Mouse (Mus musculus) neural tube, embryonic 13.5 days (tissue): Measurements from ENCODE around the gene Skint9. TPM values are rescaled to one million over a fixed set of nuclear protein-coding genes. Genes with fewer than 3 reads are reported as not detected.
"Not testable (repeated sequence)": the region's sequence is repeated elsewhere in the genome, so short reads cannot be mapped to it uniquely, and the experiment has no call there.

Experiments
- ATAC-seq: fragments of 200-750 bp; cut with Nextera tagmentation; 2 replicates; pipeline ENCODE4 v1.8.0; 2017; ENCODE audit warnings: low read depth, mild to moderate bottlenecking, moderate TSS enrichment, moderate library complexity
- H3K27ac ChIP-seq: fragments of 300-500 bp; sonication (generic); replicated peaks from 2 replicates; pipeline ENCODE4 v1.5.1; 2015; ENCODE audit warnings: moderate library complexity, mild to moderate bottlenecking, inconsistent platforms
- H3K27me3 ChIP-seq: fragments of 300-500 bp; sonication (generic); 2 replicates; pipeline ENCODE4 v1.6.1; 2015; ENCODE audit warnings: mild to moderate bottlenecking, inconsistent platforms
- H3K36me3 ChIP-seq: fragments of 300-500 bp; sonication (generic); 2 replicates; pipeline ENCODE4 v1.6.1; 2015; ENCODE audit warnings: mild to moderate bottlenecking, inconsistent platforms
- H3K4me1 ChIP-seq: fragments of 300-500 bp; sonication (generic); replicated peaks from 2 replicates; pipeline ENCODE4 v1.6.1; 2015; ENCODE audit warnings: inconsistent platforms
- H3K4me2 ChIP-seq: fragments of 300-500 bp; sonication (generic); 2 replicates; pipeline ENCODE4 v1.6.1; 2015; ENCODE audit warnings: inconsistent platforms, mild to moderate bottlenecking, moderate library complexity
- H3K4me3 ChIP-seq: fragments of 300-500 bp; sonication (generic); 2 replicates; pipeline ENCODE4 v1.5.1; 2015; ENCODE audit warnings: mild to moderate bottlenecking, inconsistent platforms
- H3K9ac ChIP-seq: fragments of 300-500 bp; sonication (generic); 2 replicates; pipeline ENCODE4 v1.6.1; 2015; ENCODE audit warnings: moderate library complexity, mild to moderate bottlenecking, inconsistent platforms
- H3K9me3 ChIP-seq: fragments of 300-500 bp; sonication (generic); 2 replicates; pipeline ENCODE4 v1.6.1; 2016; ENCODE audit warnings: inconsistent platforms
- WGBS: fragments of 180-500 bp; shearing (Covaris S2); methylation state at CpG from one replicate; pipeline ENCODE4 v1.1.7; 2015; 5-methylcytosine and 5-hydroxymethylcytosine counted together
- polyA plus RNA-seq: library from polyadenylated mRNA; unstranded; fragments of >200 nt; fragmentation: Nextera tagmentation; extraction: Ambion mirVana; gene quantifications from 2 replicates; pipeline ENCODE4 v1.2.1, GENCODE M21; 2015

Gene Skint9
- polyA plus RNA-seq = not detected in 2 replicates

- H3K4me1 ChIP-seq = no peaks in the 10 kb centered on the region
- H3K4me2 ChIP-seq = no peak within 1 kb of the TSS
- H3K36me3 ChIP-seq = no peaks in the 10 kb centered on the region
- H3K9ac ChIP-seq = no peak within 1 kb of the TSS
- no peaks in the 10 kb centered on the region for H3K27me3 ChIP-seq
- H3K9me3 ChIP-seq = peaks cover 28% of the 10 kb centered on the region
- no peak for ATAC-seq
- H3K4me3 ChIP-seq = no peak within 1 kb of the TSS
- H3K27ac ChIP-seq = no peak within 1 kb of the TSS
Measured at GRCm38 (mm10) chr4:112433885-112434284, at the start of gene Skint9. Gene Skint9 (minus strand): TSS chr4:112433985.

GRCm38 (mm10) chr4:112432685-112433084, 1.1 kb downstream of the Skint9 start:
- H3K36me3 ChIP-seq = no peaks in the 10 kb centered on the region
- no peak overlapping the region for H3K4me2 ChIP-seq
- peaks cover 25% of the 10 kb centered on the region for H3K9me3 ChIP-seq
- no peaks in the 10 kb centered on the region for H3K27me3 ChIP-seq
- no peak overlapping the region for H3K9ac ChIP-seq
- H3K27ac ChIP-seq = no peak overlapping the region
- no peak overlapping the region for H3K4me3 ChIP-seq
- no peaks in the 10 kb centered on the region for H3K4me1 ChIP-seq
- WGBS = 72% methylated on average over 1 of the region's 1 CpGs
- ATAC-seq = no peak

GRCm38 (mm10) chr4:112432223-112432622, 1.6 kb downstream of the Skint9 start:
- H3K9ac ChIP-seq = no peak overlapping the region
- no peaks in the 10 kb centered on the region for H3K4me1 ChIP-seq
- peaks cover 26% of the 10 kb centered on the region; the same call in 1 of the 2 replicates for H3K9me3 ChIP-seq
- no peak overlapping the region for H3K27ac ChIP-seq
- ATAC-seq = no peak
- H3K4me3 ChIP-seq = no peak overlapping the region
- no peaks in the 10 kb centered on the region for H3K36me3 ChIP-seq
- no peak overlapping the region for H3K4me2 ChIP-seq
- H3K27me3 ChIP-seq = no peaks in the 10 kb centered on the region

GRCm38 (mm10) chr4:112349111-112349510, 84.7 kb downstream of the Skint9 start:
- not testable (repeated sequence) for H3K27me3 ChIP-seq, H3K4me3 ChIP-seq, H3K4me1 ChIP-seq, ATAC-seq, H3K9ac ChIP-seq, H3K36me3 ChIP-seq, H3K4me2 ChIP-seq, H3K27ac ChIP-seq
- peaks cover 14% of the 10 kb centered on the region for H3K9me3 ChIP-seq
- 94% methylated on average over 17 of the region's 17 CpGs for WGBS

Other genes with a start within 250 kb of the Skint9 start
- gene Skint3, start 201.7 kb downstream of the Skint9 start, polyA plus RNA-seq = not detected in 2 replicates
- not detected in 2 replicates for gene Skint2, start 123.2 kb upstream of the Skint9 start, polyA plus RNA-seq